Mouse (Mus musculus): Measurements from ENCODE around the gene Foxa2. TPM values are rescaled to one million over a fixed set of nuclear protein-coding genes. Genes with fewer than 3 reads are reported as not detected.

The Foxa2 gene
- polyA plus RNA-seq, 1 experiment, result not detected

GRCm38 (mm10) chr2:147998206-147998966, 48.4 kb downstream of the Foxa2 start:
- no peaks in the 10 kb centered on the region for H3K27me3 ChIP-seq (replicated peaks; ENCODE audit: control insufficient read depth, insufficient read depth, low read length)
- WGBS, result 72% methylated on average over 10 of the region's 10 CpGs
- no peaks in the 10 kb centered on the region for H3K4me1 ChIP-seq (ENCODE audit: control insufficient read depth, insufficient read depth, low read length)
- no peak overlapping the region for H3K27ac ChIP-seq (ENCODE audit: insufficient read depth, low read depth, low read length)
- TF ChIP-seq POLR2A (IDR thresholded peaks at IDR 0.05; ENCODE audit: low read depth, low read length), result no peak
- TF ChIP-seq CTCF (conservative IDR thresholded peaks at IDR 0.05; ENCODE audit: insufficient read depth, insufficient read length, low read depth, low read length), result no peak
- no peak for DNase-seq
- H3K36me3 ChIP-seq (ENCODE audit: control insufficient read depth, insufficient read depth, low read length), result no peaks in the 10 kb centered on the region
- H3K4me3 ChIP-seq (ENCODE audit: insufficient read depth, low read depth, low read length), result no peak overlapping the region

GRCm38 (mm10) chr2:147996781-147997180, 50.0 kb downstream of the Foxa2 start:
- Histone ChIP-seq H3K4me1 (ENCODE audit: control insufficient read depth, insufficient read depth, low read length) (no peaks in the 10 kb centered on the region), H3K36me3 (ENCODE audit: control insufficient read depth, insufficient read depth, low read length) (no peaks in the 10 kb centered on the region), H3K4me3 (ENCODE audit: insufficient read depth, low read depth, low read length) (no peak overlapping the region), H3K27ac (ENCODE audit: insufficient read depth, low read depth, low read length) (no peak overlapping the region), H3K27me3 (replicated peaks; ENCODE audit: control insufficient read depth, insufficient read depth, low read length) (no peaks in the 10 kb centered on the region)
- DNase-seq, result peak; percentile 77
- TF ChIP-seq POLR2A (IDR thresholded peaks at IDR 0.05; ENCODE audit: low read depth, low read length) (no peak), CTCF (conservative IDR thresholded peaks at IDR 0.05; ENCODE audit: insufficient read depth, insufficient read length, low read depth, low read length) (peak; percentile 29)

- no peaks in the 10 kb centered on the region for H3K36me3 ChIP-seq (ENCODE audit: control insufficient read depth, insufficient read depth, low read length)
- WGBS, result 74% methylated on average over 4 of the region's 4 CpGs
- H3K27ac ChIP-seq (ENCODE audit: insufficient read depth, low read depth, low read length), result no peak overlapping the region
- no peak overlapping the region for H3K4me3 ChIP-seq (ENCODE audit: insufficient read depth, low read depth, low read length)
- H3K27me3 ChIP-seq (replicated peaks; ENCODE audit: control insufficient read depth, insufficient read depth, low read length), result no peaks in the 10 kb centered on the region
- DNase-seq, result no peak
- no peak for TF ChIP-seq POLR2A (IDR thresholded peaks at IDR 0.05; ENCODE audit: low read depth, low read length)
- TF ChIP-seq CTCF (conservative IDR thresholded peaks at IDR 0.05; ENCODE audit: insufficient read depth, insufficient read length, low read depth, low read length), result no peak
- H3K4me1 ChIP-seq (ENCODE audit: control insufficient read depth, insufficient read depth, low read length), result peaks cover 2% of the 10 kb centered on the region; the same call in 1 of the 2 replicates
These were observed 52.9 kb downstream of the Foxa2 start for GRCm38 (mm10) chr2:147993821-147994220.

GRCm38 (mm10) chr2:147992935-147993679, 53.7 kb downstream of the Foxa2 start:
- Histone ChIP-seq H3K36me3 (ENCODE audit: control insufficient read depth, insufficient read depth, low read length) (no peaks in the 10 kb centered on the region), H3K4me3 (ENCODE audit: insufficient read depth, low read depth, low read length) (no peak overlapping the region), H3K27me3 (replicated peaks; ENCODE audit: control insufficient read depth, insufficient read depth, low read length) (no peaks in the 10 kb centered on the region), H3K27ac (ENCODE audit: insufficient read depth, low read depth, low read length) (no peak overlapping the region), H3K4me1 (ENCODE audit: control insufficient read depth, insufficient read depth, low read length) (peaks cover 2% of the 10 kb centered on the region; the same call in 1 of the 2 replicates)
- WGBS, result 84% methylated on average over 10 of the region's 10 CpGs
- DNase-seq, result peak; percentile 88
- TF ChIP-seq CTCF (conservative IDR thresholded peaks at IDR 0.05; ENCODE audit: insufficient read depth, insufficient read length, low read depth, low read length) (no peak), POLR2A (IDR thresholded peaks at IDR 0.05; ENCODE audit: low read depth, low read length) (no peak)

Data from kidney, adult 2 months (tissue).